Mouse (Mus musculus) thymus, postnatal 0 days (tissue): ENCODE results near the gene Tmtc1. TPM values are rescaled to one million over a fixed set of nuclear protein-coding genes. Genes with fewer than 3 reads are reported as not detected.
A peak's percentile ranks its signal among the peaks of the same experiment; 100 is the strongest.

Experiments used
- DNase-seq: peaks from one replicate; pipeline ENCODE4 v3.0.0-alpha.2; 2015; ENCODE audit warnings: low spot score
- polyA plus RNA-seq: library from polyadenylated mRNA; unstranded; fragments of >200 nt; fragmentation: Nextera tagmentation; extraction: Ambion mirVana; gene quantifications from 2 replicates; pipeline ENCODE4 v1.2.1, GENCODE M21; 2015

Tmtc1 gene
- polyA plus RNA-seq, 1 experiment from 2014 or later = 0.12 TPM

DNA sequence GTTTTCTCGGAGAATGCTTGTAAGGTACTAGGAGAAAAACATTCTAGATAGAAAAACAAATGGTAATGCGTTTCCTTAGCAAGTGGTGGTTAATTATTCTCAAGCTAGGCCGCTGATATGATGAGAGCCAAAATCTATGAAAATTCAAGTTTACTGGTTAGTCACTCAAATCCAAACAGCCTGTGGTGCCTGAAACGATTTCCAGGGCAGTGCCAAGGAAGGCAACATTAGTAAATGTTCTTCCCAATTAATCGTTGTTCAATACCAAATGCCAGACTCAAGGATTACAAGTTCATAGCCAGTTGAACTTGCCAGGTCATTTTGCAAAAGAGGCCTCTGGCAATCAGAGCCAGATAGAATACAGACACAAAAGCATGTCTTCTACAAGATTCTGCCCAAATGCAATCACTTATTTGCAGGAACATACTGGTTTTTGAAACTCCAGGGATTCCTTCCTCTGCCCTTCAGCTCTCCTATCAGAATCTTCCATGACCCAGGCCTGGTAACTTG is 128.6 kb downstream of the Tmtc1 start:
- no peak for DNase-seq

DNA sequence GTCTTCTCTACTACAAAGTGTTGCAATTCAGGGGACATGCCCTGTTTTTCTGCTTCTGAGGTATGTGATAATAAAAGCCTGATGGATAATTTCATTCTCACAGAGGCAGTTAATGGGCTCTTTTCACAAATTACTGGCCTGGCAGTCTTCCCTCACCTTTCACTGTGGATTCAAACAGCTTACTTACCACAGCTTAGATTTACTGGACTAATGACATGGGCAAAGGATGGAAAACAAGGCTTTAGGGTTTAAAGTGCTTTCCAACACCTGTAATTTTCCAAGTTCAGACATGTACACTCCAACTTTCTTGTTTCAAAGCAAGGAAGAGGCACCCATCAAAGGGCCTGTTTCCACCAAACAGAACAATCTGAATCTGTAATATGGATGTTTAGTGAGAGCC is 129.1 kb downstream of the Tmtc1 start:
- no peak for DNase-seq

DNA sequence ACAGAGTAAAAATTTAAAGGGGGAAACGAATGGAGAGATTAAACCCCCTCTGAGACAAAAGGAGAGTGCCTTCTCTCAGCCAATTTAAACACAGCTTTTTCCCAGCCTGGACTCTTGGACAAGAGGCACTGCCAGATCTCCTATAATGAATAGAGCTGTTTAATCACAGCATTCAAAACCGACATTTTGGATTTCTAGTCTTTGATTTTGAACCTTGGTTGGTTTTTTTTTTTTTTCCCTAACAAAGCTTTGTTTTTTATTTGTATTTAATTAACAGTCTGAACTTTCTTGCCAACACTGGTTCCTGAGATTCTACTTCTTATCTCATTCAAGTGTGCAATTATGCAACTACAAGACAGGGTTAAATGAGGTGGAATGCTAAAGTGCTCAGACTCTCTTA is 133.2 kb downstream of the Tmtc1 start:
- no peak for DNase-seq

DNA sequence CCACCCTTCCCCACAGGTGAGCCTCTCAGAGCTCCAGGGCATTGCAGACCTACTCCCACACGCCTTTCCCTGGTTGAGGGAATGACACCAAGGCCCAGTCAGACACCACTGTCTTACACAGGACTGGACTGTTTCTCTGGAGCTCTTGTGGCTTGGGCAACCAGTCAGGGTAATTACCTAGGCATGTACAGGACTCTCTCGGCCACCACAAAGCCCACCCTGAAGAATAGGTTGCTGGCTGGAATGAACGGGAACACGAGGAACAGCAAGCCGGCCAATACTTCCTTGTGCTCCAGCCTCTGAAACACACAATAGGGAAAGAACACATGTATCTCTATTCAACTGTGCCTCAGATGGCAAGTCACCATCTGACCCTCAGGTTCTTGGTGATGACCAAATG is 138.4 kb downstream of the Tmtc1 start:
- DNase-seq = no peak

DNA sequence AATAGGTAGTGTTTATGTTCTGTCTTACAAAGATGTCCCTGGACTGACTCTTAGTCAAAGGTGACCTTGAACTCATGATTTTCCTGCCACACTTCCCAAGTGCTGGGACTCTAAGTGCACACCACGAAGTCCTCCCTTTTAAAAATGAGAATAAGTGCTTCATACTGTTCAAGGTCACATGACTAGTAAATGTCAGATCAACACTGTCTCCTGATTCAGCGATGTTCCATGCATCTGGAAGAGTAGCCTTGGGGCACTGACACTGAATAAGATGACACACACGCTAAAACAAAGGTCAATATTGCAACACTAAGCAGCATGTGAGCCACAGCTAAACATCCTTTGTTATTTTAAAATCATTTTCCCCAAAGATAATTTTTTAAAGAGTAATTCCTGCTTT is 139.0 kb downstream of the Tmtc1 start:
- DNase-seq = no peak

DNA sequence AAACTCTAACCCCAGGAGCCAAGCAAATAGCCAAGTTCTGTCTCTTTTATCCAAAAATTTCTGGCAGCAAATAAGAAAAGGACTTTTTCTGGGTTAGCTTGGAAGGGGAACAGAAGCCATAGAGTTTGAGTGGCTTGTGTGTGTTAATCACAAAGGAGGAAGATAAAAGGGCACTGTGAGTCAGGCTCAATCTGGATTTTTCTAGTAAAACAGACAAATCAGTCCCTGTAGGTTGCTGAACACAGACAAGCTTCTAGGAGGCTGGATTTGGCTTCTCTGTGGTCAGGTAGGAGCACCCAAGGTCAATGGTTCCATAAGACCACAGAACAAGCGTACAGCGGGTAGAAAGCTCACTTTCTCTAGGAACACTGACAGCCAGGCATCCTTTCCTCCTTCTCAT is 141.9 kb downstream of the Tmtc1 start:
- no peak for DNase-seq

DNA sequence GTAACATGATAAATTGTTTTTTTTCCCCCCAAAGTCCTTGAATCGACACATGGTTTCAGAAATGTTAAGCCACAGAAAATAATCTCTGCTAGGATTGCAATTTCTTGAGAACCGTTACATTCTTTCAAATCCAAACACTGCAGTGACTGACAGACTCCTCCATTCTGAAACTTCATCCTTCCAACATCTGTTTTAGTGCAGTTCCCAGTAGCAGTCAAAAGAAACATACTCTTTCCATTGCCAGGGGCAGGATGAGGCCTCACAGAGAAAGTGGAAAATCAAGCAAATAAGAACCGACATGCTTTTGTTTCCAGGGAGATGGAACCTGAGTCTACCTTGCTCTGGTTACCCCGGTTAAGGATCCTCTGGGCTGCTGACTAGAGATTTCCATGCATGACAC is 147.1 kb downstream of the Tmtc1 start:
- DNase-seq = no peak

DNA sequence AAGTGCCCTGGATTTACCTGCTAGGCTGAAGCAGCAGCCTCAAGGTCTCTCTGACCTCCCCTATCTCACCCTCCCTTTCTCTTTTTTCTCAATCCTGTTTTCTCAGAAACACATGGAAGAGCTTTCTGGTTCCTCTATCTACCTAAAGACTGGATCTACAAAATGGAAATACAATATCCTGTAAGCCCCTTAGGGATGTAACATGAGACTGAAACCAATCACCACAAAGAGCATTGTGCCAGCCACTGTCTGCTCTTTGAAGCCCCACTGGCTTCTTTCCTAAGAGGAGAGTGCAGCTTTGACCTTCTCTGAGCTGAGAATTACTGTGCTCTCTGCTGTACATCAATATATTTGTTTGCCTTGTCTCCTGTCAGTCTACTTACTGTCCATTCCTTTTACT is 147.8 kb downstream of the Tmtc1 start:
- no peak for DNase-seq

DNA sequence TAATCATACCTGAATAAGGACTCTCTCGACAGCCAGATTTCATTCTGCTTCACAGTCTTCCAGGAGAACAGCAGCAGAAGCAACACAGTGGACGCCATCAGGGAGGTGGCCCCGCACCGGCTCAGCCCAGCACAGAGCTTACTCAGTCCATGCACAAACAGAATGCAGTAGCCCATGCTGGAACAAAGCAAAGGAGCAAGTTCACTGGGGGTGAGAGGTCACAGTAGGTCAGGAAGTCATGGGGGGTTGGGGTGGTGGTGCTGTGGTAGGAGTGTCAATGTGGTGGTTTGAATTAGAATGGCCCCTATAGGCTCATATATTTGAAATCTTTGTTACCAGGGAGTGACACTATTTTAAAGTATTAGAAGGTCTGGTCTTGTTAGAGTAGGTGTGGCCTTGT is 149.7 kb downstream of the Tmtc1 start:
- no peak for DNase-seq

DNA sequence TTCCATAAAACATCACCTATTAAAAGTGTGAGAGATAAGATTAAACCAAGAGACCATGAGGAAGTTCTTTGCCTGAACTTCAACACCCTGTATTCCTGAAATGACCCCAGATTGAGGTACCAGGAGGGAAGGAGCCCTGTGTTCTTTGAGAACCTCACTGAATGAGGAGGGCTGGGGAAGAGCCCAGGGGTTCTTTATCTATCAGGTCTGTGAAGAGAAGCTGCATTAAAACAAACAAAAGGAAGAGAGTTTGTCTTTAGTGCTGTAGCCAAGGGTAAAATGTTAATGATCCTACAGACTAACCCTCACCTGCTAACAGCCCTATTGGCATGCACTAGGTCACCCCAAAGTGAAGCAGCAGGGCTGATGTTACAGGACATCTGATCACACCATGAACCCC is 153.3 kb downstream of the Tmtc1 start:
- no peak for DNase-seq

DNA sequence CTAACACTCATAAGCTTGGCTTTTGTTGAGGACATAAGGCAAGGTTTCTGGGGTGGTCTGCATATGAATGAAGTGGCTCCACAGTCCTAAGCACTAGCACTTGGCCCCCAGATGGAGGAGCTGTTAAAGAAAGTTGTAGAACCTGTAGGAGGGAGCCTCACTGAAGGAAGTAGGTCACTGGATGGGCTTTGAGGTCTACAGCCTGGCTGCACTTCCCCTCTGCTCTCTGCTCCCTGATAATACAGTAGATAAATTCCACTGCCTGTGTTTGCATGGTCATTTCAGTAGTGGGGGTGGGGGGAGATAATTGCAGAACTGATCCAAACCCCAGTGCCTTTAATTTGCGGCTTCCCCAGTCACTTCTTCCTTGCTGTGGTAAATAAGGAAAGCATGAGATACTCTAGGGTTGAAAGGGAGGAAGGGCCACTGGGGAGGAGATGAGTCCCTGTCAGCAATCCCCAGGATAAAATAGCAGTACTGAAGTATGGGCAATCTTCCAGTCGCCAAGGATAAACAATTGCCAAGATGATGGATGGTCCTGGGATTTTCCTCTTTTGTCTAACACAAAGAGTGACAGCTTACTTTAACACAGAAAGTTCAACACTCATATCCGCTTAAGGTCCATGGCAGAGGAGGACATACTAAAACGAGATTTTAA is 160.8 kb downstream of the Tmtc1 start:
- no peak for DNase-seq

DNA sequence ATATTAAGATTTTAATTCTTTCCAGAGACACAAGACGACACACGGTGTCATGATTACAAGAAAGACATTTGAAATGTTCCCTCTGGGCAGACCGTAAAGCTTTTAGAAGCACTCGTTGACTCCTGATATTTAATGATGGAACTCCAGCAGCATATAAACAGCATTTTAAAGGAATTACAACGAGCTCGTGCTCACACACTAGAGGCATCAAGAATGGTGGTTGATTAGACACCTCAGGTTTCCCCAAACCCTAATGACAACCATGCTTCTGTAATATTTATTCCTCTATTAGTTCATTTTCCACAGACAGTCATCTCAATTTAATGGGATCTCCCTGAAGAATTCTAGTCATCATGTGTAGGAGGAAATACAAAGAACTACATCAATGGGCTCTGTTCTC is 164.9 kb downstream of the Tmtc1 start:
- no peak for DNase-seq

DNA sequence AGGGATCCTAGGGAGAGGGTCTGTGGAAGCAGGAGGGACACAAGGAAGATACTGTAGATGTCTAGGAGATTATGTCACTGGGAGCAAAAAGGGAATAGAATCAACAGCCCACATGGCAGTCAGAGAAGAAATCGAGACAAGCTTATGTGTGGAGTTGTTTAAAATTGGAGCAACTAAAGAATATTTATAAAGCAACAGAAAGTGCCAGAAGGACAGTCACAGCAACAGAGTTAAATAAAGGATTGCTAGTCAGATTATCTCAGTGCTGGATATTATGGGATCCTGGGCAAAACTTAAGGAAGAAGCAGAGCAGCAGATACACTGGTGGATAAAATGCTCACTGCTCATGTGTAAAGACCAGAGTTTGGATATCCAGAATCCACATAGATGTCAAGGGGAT is 167.8 kb downstream of the Tmtc1 start:
- DNase-seq = no peak

DNA sequence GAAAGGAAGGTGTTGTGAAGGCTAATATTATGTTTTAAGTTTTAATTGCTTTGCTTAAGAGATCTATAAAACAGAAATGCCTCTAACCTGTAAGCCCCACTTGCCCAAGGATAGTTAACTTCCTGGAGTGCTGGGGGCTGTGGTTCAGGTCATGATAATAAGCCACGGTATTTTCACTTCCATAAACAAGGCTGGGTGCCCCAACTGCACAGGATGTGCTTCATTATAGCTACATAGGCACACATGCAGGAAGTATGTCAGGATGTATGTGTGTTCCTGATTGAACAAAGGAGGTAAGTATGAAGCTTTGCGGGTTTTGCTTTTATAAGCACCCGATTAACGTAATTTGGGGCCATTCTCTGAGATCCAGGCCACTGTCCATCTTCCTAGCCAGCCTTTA is 169.1 kb downstream of the Tmtc1 start:
- no peak for DNase-seq

DNA sequence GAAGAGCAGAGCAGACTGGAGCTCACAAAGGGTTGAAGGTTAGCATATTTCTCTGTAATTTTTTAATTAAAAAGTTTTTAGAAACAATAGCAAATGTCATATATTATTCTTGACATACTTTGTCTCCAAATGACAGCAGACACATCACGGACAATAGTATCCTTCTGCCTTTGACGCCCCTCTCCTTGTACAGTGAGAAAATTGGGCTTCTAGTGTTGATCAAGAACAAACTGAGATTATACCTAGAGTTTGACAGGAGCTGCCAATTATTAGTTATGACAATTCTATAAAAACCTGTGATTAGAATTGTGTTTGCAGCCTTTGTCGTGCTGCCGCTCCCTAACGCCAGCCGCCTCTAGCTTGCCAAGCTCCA is 183.5 kb downstream of the Tmtc1 start:
- no peak for DNase-seq

DNA sequence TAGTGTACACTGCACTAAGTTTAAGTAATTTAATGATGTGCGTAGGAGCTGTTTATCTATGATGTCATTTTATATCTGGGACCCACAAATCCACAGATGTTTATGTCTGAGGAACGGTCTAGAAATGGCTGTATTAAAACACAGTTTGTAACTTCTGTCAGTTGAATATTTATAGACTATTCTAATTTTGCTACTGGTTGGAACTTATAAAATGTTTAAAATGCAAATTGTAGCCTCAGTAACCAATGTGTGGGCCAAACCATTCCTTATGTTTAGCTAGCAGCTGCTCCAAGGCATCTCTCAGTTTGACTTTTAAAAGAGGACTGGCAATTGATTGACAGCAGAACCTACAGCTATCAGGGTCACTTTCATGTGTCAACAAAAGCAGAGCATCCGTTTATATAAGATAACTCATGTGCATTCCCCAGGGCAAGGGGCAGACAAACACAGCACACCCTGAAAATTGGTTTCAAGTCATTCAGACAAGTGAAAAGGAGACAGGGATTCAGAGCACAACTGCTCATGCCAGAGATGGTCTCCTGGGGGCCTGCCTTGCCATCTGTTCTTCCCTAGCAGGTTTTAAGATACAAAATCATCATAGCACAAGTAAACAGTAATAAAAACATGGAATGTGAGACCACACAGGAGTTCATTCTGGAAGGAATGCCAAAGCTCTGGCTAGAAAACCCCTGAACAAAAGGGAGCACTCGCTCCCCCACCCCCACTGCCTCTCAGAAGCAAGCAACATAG is 184.0 kb downstream of the Tmtc1 start:
- DNase-seq = no peak

DNA sequence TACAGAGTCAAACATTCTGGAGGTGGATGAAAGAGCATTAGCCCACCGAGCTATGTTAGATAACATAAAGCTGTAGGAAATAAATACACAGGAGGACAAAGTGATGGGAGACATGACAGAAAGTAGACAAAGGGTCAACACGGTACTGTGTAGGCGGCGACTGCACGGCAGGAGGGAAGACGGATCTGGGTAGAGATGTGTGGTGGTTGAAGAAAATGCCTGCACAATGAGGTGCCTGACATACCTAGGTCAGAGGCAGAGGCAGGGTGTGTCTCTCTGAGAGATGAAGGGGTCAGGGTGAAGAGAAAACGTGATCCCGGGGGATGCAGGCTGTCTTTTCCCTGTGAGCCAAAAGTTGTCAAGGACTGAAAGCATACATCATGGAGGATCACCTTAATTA is 185.1 kb downstream of the Tmtc1 start:
- DNase-seq = no peak

DNA sequence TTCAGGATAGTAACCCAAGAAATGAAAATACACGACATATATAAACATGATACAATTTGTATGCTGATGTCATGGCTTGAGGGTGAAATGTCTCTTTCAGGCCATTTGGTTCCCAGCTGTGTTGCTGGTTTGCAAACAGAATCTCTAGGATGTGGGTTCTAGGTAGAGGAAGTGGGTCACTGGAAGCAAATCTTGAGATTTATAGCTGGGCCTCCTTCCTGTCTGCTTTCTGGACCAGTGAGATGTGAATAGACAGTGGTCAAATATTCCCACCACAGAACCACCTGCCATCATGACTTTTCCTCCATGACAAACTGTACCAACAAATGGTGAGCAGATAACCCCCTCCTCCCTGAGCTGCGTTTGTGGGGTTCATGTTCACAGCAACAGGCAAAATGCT is 186.4 kb downstream of the Tmtc1 start:
- peak; percentile 12 for DNase-seq

DNA sequence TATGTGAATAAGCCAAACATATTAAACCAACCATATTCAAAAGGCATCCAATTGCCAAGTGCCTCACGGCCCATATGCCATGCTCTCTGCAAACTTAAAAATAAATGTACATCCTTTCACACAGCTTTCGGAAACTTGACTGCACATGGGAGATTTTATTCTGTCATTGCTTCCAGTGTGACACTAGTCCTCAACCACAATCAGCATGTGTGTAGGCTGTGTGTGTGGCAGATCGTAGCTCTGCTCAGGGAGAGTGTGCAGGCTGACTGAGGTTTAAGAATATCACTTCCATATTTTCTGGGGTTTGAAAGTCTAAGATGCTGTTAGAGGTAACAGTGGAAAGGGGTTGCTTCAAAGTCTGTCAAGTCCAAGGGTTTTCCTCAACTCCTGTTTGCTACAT is 188.1 kb downstream of the Tmtc1 start:
- DNase-seq = no peak

DNA sequence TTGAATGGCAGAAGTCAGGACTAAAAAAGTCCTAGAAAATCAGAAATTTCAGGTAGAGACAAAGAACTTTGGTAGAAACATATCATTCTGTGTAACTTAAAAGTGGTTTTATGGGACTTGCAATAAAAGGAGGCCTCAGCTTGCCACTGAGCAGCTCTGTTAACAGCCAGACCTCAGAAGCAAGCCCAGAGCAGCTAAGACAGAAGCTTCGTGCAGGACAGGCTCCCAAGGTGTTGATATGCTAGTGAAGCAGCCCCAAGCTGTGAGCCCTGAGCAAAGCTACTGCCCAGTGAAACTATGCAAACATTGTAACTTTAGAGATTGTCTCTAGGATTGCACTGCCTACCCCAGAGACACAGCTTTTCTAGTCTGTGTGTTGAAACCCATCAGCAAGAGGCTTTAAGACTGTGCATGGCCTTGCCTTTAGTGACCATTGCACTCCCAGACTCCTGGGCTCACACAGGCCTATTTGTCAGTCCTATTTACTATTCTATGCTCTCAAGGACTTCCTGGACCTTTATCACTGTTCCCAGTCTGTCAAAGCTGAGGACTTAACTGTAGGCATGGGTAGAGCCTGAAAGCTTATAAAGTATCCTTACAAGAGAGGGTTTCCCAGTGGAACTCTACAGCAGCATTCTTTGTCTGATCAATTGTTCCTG is 188.7 kb downstream of the Tmtc1 start:
- no peak for DNase-seq

DNA sequence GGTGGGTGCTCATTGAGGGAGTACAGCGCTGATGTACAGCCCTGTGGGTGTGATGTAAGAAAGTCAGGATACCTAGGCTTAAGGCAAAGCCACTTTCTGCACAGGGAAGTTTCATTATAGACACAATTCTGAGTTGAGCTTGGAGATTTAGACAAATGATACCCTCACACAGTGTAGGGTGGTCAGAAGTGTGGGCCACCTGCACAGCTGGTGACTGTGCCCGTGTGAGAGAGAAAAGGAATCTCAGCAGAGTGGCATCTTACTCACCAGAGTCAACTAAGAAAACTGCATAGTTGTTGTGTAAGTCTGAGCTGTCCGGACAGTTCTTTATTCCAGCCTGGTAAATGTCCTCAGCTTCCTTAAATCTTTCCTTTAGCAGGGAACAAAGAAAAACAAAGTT is 195.0 kb downstream of the Tmtc1 start:
- no peak for DNase-seq

DNA sequence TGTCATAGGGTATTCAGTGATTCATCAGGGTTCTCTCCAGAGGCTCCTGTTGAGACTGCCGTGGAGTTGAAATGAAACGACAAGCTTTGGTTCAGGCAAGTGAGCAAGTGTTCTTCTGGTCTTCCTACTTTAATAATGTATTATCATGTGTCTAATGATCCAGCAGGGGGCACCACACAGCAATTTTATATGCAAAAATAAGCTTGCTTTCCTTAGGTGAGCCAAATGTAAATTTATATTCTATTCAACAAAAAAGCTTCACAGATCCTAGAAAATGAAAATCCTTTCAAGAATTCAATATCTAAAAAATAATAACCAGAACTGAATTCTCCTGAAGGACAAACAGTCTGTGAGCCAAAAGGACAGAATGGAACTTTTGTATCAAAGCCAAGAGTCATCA is 195.6 kb downstream of the Tmtc1 start:
- peak; percentile 44 for DNase-seq

DNA sequence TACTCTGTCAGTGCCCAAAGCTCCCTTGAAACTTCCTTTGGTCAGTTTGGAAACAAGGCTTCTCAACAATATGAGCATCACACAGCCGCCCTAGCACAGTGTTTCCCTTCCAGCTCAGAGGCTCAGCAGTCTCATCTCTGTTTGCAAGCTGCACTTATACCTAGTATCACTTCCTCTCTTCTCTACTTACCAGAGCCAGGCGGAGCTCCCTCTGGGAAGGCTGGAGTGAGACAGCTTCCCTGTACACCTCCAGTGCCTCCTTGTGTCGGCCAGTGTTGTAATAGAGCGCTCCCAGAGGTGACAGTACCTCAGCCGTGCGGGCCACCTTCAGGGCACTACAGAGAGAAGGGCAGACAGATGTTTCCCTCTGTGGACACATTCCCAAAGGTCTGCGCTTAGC is 197.6 kb downstream of the Tmtc1 start:
- no peak for DNase-seq
